Mouse (Mus musculus) liver, embryonic 16.5 days (tissue): ENCODE data around the gene Pkd1l2. TPM values are rescaled to one million over a fixed set of nuclear protein-coding genes. Genes with fewer than 3 reads are reported as not detected.
A peak's percentile ranks its signal among the peaks of the same experiment; 100 is the strongest.

Experiments used
- ATAC-seq: fragments of 200-750 bp; cut with Nextera tagmentation; 2 replicates; pipeline ENCODE4 v1.8.0; 2017; ENCODE audit warnings: low read depth, mild to moderate bottlenecking, moderate number of reproducible peaks, moderate library complexity
- H3K27ac ChIP-seq: fragments of 300-500 bp; sonication (generic); 2 replicates; pipeline ENCODE4 v1.5.1; 2014; ENCODE audit warnings: mild to moderate bottlenecking, low read length
- H3K27me3 ChIP-seq: fragments of 300-500 bp; sonication (generic); 2 replicates; pipeline ENCODE4 v1.6.1; 2014; ENCODE audit warnings: low read depth, low read length, mixed read lengths; ENCODE audit not compliant: control insufficient read depth, insufficient read depth
- H3K36me3 ChIP-seq: fragments of 300-500 bp; sonication (generic); 2 replicates; pipeline ENCODE4 v1.6.1; 2014; ENCODE audit warnings: mild to moderate bottlenecking; ENCODE audit not compliant: control insufficient read depth, insufficient read depth
- H3K4me1 ChIP-seq: fragments of 300-500 bp; sonication (generic); 2 replicates; pipeline ENCODE4 v1.6.1; 2014; ENCODE audit warnings: low read depth, low read length, mixed read lengths; ENCODE audit not compliant: control insufficient read depth
- H3K4me2 ChIP-seq: fragments of 300-500 bp; sonication (generic); 2 replicates; pipeline ENCODE4 v1.6.1; 2014; ENCODE audit warnings: low read depth, low read length, mixed read lengths
- H3K4me3 ChIP-seq: fragments of 300-500 bp; sonication (generic); 2 replicates; pipeline ENCODE4 v1.5.1; 2014; ENCODE audit warnings: low read depth, mild to moderate bottlenecking, low read length
- H3K9ac ChIP-seq: fragments of 300-500 bp; sonication (generic); 2 replicates; pipeline ENCODE4 v1.6.1; 2014; ENCODE audit warnings: low read depth, low read length
- H3K9me3 ChIP-seq: fragments of 300-500 bp; sonication (generic); replicated peaks from 2 replicates; pipeline ENCODE4 v1.6.1; 2016; ENCODE audit warnings: low read length; ENCODE audit not compliant: control insufficient read depth
- WGBS: fragments of 180-500 bp; shearing (Covaris S2); extraction: QIAGEN DNeasy Blood & Tissue Kit; methylation state at CpG from one replicate; pipeline ENCODE4 v1.1.7; 2014; ENCODE audit not compliant: insufficient replicate concordance; 5-methylcytosine and 5-hydroxymethylcytosine counted together
- polyA plus RNA-seq: library from polyadenylated mRNA; unstranded; fragments of >200 nt; fragmentation: Nextera tagmentation; extraction: Ambion mirVana; gene quantifications from 2 replicates; pipeline ENCODE4 v1.2.1, GENCODE M21; 2015

The Pkd1l2 gene
- polyA plus RNA-seq, 1 experiment from 2014 or later = not detected

- no peak overlapping the region for H3K9ac ChIP-seq
- no peaks in the 10 kb centered on the region for H3K9me3 ChIP-seq
- H3K27ac ChIP-seq = no peak overlapping the region
These were observed 88.1 kb downstream of the Pkd1l2 start for GRCm38 (mm10) chr8:116994016-116994716.

GRCm38 (mm10) chr8:116993095-116993867, 89.0 kb downstream of the Pkd1l2 start, which contains the start of gene Gcsh:
TSS of gene Gcsh (minus strand) at chr8:116993537.
- no peaks in the 10 kb centered on the region for H3K36me3 ChIP-seq
- H3K27ac ChIP-seq = peak within 1 kb of the TSS; percentile 84

More at GRCm38 (mm10) chr8:116994016-116994716, 88.1 kb downstream of the Pkd1l2 start:
- no peak for ATAC-seq
- Histone ChIP-seq H3K4me2 (peak overlapping the region; percentile 89), H3K4me3 (peak overlapping the region; percentile 72; the same call in 1 of the 2 replicates), H3K4me1 (peaks cover 13% of the 10 kb centered on the region), H3K36me3 (no peaks in the 10 kb centered on the region), H3K27me3 (no peaks in the 10 kb centered on the region)
- WGBS = 50% methylated on average over 11 of the region's 11 CpGs

GRCm38 (mm10) chr8:116992176-116992971, 89.9 kb downstream of the Pkd1l2 start:
- peak overlapping the region; percentile 84 for H3K27ac ChIP-seq
- peak overlapping the region; percentile 72 for H3K4me3 ChIP-seq
- H3K36me3 ChIP-seq = no peaks in the 10 kb centered on the region
- peak overlapping the region; percentile 52 for H3K9ac ChIP-seq
- peak overlapping the region; percentile 89 for H3K4me2 ChIP-seq
- H3K4me1 ChIP-seq = peaks cover 13% of the 10 kb centered on the region
- H3K27me3 ChIP-seq = no peaks in the 10 kb centered on the region
- WGBS = 6% methylated on average over 23 of the region's 23 CpGs
- no peaks in the 10 kb centered on the region for H3K9me3 ChIP-seq
- no peak for ATAC-seq

More at GRCm38 (mm10) chr8:116993095-116993867, 89.0 kb downstream of the Pkd1l2 start, which contains the start of gene Gcsh:
- Histone ChIP-seq H3K4me3 (peak within 1 kb of the TSS; percentile 72), H3K4me2 (peak within 1 kb of the TSS; percentile 89), H3K9me3 (no peaks in the 10 kb centered on the region), H3K9ac (peak within 1 kb of the TSS; percentile 52), H3K4me1 (peaks cover 13% of the 10 kb centered on the region), H3K27me3 (no peaks in the 10 kb centered on the region)
- peak; percentile 99 for ATAC-seq
- WGBS = under 1% methylated on average over 56 of the region's 56 CpGs

GRCm38 (mm10) chr8:116991241-116991640, 91.0 kb downstream of the Pkd1l2 start:
- Histone ChIP-seq H3K9me3 (no peaks in the 10 kb centered on the region), H3K36me3 (no peaks in the 10 kb centered on the region), H3K27me3 (no peaks in the 10 kb centered on the region), H3K9ac (no peak overlapping the region), H3K4me1 (peaks cover 13% of the 10 kb centered on the region), H3K27ac (no peak overlapping the region), H3K4me3 (no peak overlapping the region), H3K4me2 (peak overlapping the region; percentile 89)
- no peak for ATAC-seq
- WGBS = 74% methylated on average over 8 of the region's 8 CpGs

- Histone ChIP-seq H3K9ac (no peak overlapping the region), H3K27ac (no peak overlapping the region), H3K4me2 (no peak overlapping the region), H3K36me3 (no peaks in the 10 kb centered on the region), H3K4me1 (peaks cover 13% of the 10 kb centered on the region), H3K9me3 (no peaks in the 10 kb centered on the region), H3K4me3 (no peak overlapping the region), H3K27me3 (no peaks in the 10 kb centered on the region)
- ATAC-seq = no peak
- WGBS = 86% methylated on average over 3 of the region's 3 CpGs
These were observed 92.4 kb downstream of the Pkd1l2 start for GRCm38 (mm10) chr8:116989842-116990241.

GRCm38 (mm10) chr8:116980117-116980516, 102.1 kb downstream of the Pkd1l2 start:
- ATAC-seq = no peak
- peak overlapping the region; percentile 14; the same call in 1 of the 2 replicates for H3K4me2 ChIP-seq
- no peak overlapping the region for H3K4me3 ChIP-seq
- peaks cover 16% of the 10 kb centered on the region for H3K4me1 ChIP-seq
- H3K27ac ChIP-seq = no peak overlapping the region
- no peak overlapping the region for H3K9ac ChIP-seq
- no peaks in the 10 kb centered on the region for H3K36me3 ChIP-seq
- H3K9me3 ChIP-seq = no peaks in the 10 kb centered on the region
- WGBS = 17% methylated on average over 4 of the region's 4 CpGs
- no peaks in the 10 kb centered on the region; the same call in 1 of the 2 replicates for H3K27me3 ChIP-seq

- Histone ChIP-seq H3K36me3 (no peaks in the 10 kb centered on the region), H3K4me1 (peaks cover 16% of the 10 kb centered on the region), H3K4me3 (peak within 1 kb of the TSS; percentile 93), H3K9me3 (no peaks in the 10 kb centered on the region), H3K27ac (peak within 1 kb of the TSS; percentile 66), H3K9ac (peak within 1 kb of the TSS; percentile 64), H3K27me3 (no peaks in the 10 kb centered on the region; the same call in 1 of the 2 replicates), H3K4me2 (peak within 1 kb of the TSS; percentile 83)
- under 1% methylated on average over 46 of the region's 46 CpGs for WGBS
- ATAC-seq = peak; percentile 98
These were observed 103.5 kb downstream of the Pkd1l2 start, which contains the start of gene 1700030J22Rik for GRCm38 (mm10) chr8:116978631-116979256. TSS of gene 1700030J22Rik (minus strand) at chr8:116978959.

- H3K27ac ChIP-seq = no peak overlapping the region
- H3K4me1 ChIP-seq = peaks cover 16% of the 10 kb centered on the region
- H3K4me3 ChIP-seq = peak overlapping the region; percentile 93
- no peaks in the 10 kb centered on the region for H3K36me3 ChIP-seq
- peak overlapping the region; percentile 83 for H3K4me2 ChIP-seq
- H3K27me3 ChIP-seq = no peaks in the 10 kb centered on the region; the same call in 1 of the 2 replicates
- peak overlapping the region; percentile 64 for H3K9ac ChIP-seq
- no peaks in the 10 kb centered on the region for H3K9me3 ChIP-seq
- 24% methylated on average over 8 of the region's 8 CpGs for WGBS
- no peak for ATAC-seq
These were observed 104.2 kb downstream of the Pkd1l2 start for GRCm38 (mm10) chr8:116978052-116978451.
